Mouse (Mus musculus) mesoderm, embryonic 11.5 days (tissue): Measurements from ENCODE around the gene Chuk.

Experiments used
- DNase-seq: peaks from one replicate; pipeline ENCODE4 v3.0.0-alpha.2; 2012; ENCODE audit warnings: low read depth, low spot score

Gene Chuk

DNA sequence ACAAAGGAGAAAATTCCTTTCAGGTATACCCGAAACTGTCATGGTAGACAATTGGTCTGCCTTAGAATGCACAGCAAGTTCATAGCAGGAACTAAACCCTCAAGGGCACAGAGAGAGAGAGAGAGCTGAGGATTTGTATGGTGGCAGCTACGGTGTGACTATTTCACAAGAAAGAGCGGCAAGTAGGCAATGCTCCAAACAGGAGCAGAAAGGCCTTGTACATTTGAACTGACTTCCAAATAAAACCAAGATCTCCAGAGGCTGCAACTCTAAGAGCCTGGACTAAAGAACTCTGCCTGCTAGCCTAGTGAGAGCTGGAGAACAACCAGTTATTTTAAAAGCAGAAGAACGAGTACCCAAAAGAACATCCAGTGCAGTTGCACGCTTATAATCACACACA, 65.2 kb downstream of the Chuk start:
- no peak for DNase-seq

DNA sequence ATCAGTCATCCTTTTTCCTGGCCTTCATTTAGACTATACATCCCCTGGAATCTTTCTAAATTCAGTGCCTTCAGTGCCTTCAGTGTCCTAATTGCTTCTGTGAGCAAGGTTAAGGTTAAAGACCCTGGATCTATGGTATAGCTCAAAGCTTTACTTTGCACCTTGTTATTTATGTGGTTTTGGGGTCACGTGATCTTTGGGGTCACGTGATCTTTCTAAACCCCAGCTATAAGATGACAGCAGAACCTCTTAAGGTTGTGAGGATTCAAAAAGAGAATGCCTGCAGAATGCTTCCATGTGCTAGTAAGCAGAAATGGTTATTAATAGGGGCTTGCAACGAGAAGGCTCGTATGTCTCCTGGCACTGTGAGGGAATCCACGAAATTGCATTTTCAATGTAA, 73.9 kb downstream of the Chuk start:
- no peak for DNase-seq

DNA sequence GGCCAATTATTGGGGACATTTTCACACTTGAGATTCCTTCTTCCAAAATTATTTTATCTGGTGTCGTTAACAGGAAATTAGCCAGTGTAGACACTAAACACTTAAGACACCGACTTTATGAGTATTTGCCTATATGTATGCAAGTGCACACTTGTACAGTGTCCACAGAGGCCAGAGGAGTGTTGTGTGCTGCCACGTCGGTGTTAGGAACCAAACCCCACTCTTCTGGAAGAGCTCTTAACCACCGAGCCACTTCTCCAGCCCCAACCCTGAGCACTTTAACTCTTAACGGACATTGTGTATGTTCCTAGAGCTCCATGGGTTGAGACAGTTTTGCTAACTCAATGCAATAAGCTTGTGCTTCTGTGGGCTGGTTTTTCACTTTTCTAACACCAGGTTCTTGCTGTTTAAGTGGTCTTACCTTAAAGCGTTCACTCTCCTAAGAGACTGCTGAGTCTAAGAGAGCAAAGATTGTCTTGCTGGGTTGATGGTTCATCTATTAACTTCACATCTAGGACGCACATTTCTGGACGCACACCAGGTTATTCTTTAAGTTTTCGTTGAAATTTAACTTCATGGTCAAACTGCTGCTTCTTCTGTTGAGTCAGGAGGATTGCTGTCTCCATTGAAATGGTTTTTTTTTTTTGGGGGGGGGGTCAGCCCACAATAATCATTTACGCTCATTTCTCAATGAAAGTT, 75.1 kb downstream of the Chuk start:
- DNase-seq: no peak

DNA sequence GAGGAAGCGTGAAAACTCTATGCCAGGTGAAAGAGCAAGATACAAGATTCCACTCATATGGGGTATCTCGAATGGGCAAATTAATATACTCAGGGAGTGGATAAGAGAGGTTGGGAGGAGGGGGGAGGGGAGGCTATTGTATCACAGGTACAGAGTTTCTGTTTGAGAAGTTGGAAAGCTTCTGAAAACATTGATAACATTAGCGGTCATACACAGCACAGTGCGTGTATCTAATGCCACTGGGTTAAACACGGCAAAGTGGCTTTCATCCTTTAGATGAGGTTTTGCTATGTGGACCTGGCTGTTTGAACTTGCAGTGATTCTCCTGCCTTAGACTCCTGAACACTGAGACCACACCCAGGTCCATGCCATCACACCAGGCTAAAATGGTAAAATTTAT, 77.3 kb downstream of the Chuk start:
- DNase-seq: no peak

- no peak for DNase-seq
These were observed 78.3 kb downstream of the Chuk start, which contains the start of gene Cyp2c23 for GRCm38 (mm10) chr19:44028972-44029371. Cyp2c23 (minus strand) TSS chr19:44029208.

- DNase-seq: peak; percentile 17
These were observed 80.2 kb downstream of the Chuk start for GRCm38 (mm10) chr19:44026956-44027530.

GRCm38 (mm10) chr19:44024921-44025585, 82.2 kb downstream of the Chuk start:
- no peak for DNase-seq
